Mouse (Mus musculus): ENCODE measurements around the gene Fyb2. TPM values are rescaled to one million over a fixed set of nuclear protein-coding genes. Genes with fewer than 3 reads are reported as not detected.
"Not testable (repeated sequence)": the region's sequence is repeated elsewhere in the genome, so short reads cannot be mapped to it uniquely, and the experiment has no call there.

Gene Fyb2
- total RNA-seq, 1 experiment, result 0.09 TPM

DNA sequence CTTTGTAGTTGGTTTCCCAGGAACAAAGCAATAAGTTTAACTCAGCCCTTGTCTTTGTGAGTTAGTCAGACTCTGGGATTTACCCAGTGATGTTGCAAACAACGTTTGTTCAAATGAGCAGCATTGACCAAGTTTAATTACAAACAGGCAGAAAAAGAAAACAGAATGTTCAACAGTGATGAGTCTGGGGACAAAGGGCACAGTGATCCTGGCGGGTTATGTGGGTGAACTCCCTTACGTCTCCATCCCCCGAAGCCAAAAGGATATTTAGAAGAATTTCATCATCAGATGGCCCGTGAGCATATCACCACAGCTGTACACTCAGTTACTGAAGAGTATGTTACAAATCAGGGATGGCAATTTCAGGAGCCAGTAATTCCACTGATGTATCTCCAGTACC, 86.4 kb downstream of the Fyb2 start:
- in situ Hi-C loops (cut with MboI; ENCODE audit: low sequenced_read_pairs in 2 of 2, unreplicated experiment in 2 of 2), result no loop called here
- H3K9ac ChIP-seq (ENCODE audit: insufficient read depth, low read depth, low read length, poor library complexity, severe bottlenecking), result no peak overlapping the region
- no peaks in the 10 kb centered on the region for H3K36me3 ChIP-seq (ENCODE audit: control insufficient read depth, insufficient read depth, low read length, poor library complexity, severe bottlenecking)
- TF ChIP-seq MAFK (IDR thresholded peaks at IDR 0.05; ENCODE audit: insufficient read depth, low read depth, low read length), result no peak
- no peak for TF ChIP-seq CHD2 (IDR thresholded peaks at IDR 0.05; ENCODE audit: low read depth, low read length)
- no peak for TF ChIP-seq ZC3H11A (IDR thresholded peaks at IDR 0.05; ENCODE audit: borderline replicate concordance, low read depth, low read length)
- TF ChIP-seq ZNF384 (IDR thresholded peaks at IDR 0.05; ENCODE audit: low read depth, low read length), result no peak
- no peak for TF ChIP-seq HCFC1 (IDR thresholded peaks at IDR 0.05; ENCODE audit: borderline replicate concordance, insufficient read depth, low read length)
- no peaks in the 10 kb centered on the region for H3K9me3 ChIP-seq (ENCODE audit: control insufficient read depth, insufficient read depth, low read depth, low read length)
- no peak for DNase-seq (ENCODE audit: low read depth, low spot score)
- no peaks in the 10 kb centered on the region for H3K4me1 ChIP-seq (ENCODE audit: control insufficient read depth in 2 of 2, insufficient read depth in 2 of 2, low read length in 2 of 2, poor library complexity in 1 of 2)
- no peak overlapping the region for H3K27ac ChIP-seq (ENCODE audit: insufficient read depth, low read depth, low read length, poor library complexity, severe bottlenecking)
- H3K4me3 ChIP-seq (ENCODE audit: insufficient read depth in 1 of 2, low read depth in 1 of 2, low read length in 2 of 2, poor library complexity in 1 of 2, severe bottlenecking in 1 of 2), result no peak overlapping the region

- no peak overlapping the region for H3K4me3 ChIP-seq (ENCODE audit: insufficient read depth in 1 of 2, low read depth in 1 of 2, low read length in 2 of 2, poor library complexity in 1 of 2, severe bottlenecking in 1 of 2)
- H3K36me3 ChIP-seq (ENCODE audit: control insufficient read depth, insufficient read depth, low read length, poor library complexity, severe bottlenecking), result no peaks in the 10 kb centered on the region
- no peak for DNase-seq (ENCODE audit: low read depth, low spot score)
- H3K9me3 ChIP-seq (ENCODE audit: control insufficient read depth, insufficient read depth, low read depth, low read length), result no peaks in the 10 kb centered on the region
- no peaks in the 10 kb centered on the region for H3K4me1 ChIP-seq (ENCODE audit: control insufficient read depth in 2 of 2, insufficient read depth in 2 of 2, low read length in 2 of 2, poor library complexity in 1 of 2)
- no peak overlapping the region for H3K27ac ChIP-seq (ENCODE audit: insufficient read depth, low read depth, low read length, poor library complexity, severe bottlenecking)
- in situ Hi-C loops (cut with MboI; ENCODE audit: low sequenced_read_pairs in 2 of 2, unreplicated experiment in 2 of 2), result no loop called here
- no peak for TF ChIP-seq HCFC1 (IDR thresholded peaks at IDR 0.05; ENCODE audit: borderline replicate concordance, insufficient read depth, low read length)
- no peak for TF ChIP-seq CHD2 (IDR thresholded peaks at IDR 0.05; ENCODE audit: low read depth, low read length)
- no peak for TF ChIP-seq MAFK (IDR thresholded peaks at IDR 0.05; ENCODE audit: insufficient read depth, low read depth, low read length)
- no peak for TF ChIP-seq ZC3H11A (IDR thresholded peaks at IDR 0.05; ENCODE audit: borderline replicate concordance, low read depth, low read length)
- no peak for TF ChIP-seq ZNF384 (IDR thresholded peaks at IDR 0.05; ENCODE audit: low read depth, low read length)
- H3K9ac ChIP-seq (ENCODE audit: insufficient read depth, low read depth, low read length, poor library complexity, severe bottlenecking), result no peak overlapping the region
These were observed 88.5 kb downstream of the Fyb2 start for GRCm38 (mm10) chr4:105001736-105002135.

GRCm38 (mm10) chr4:105004135-105004534, 90.9 kb downstream of the Fyb2 start:
- H3K9me3 ChIP-seq (ENCODE audit: control insufficient read depth, insufficient read depth, low read depth, low read length), result no peaks in the 10 kb centered on the region
- no peak overlapping the region for H3K4me3 ChIP-seq (ENCODE audit: insufficient read depth in 1 of 2, low read depth in 1 of 2, low read length in 2 of 2, poor library complexity in 1 of 2, severe bottlenecking in 1 of 2)
- TF ChIP-seq ZC3H11A (IDR thresholded peaks at IDR 0.05; ENCODE audit: borderline replicate concordance, low read depth, low read length) (no peak), HCFC1 (IDR thresholded peaks at IDR 0.05; ENCODE audit: borderline replicate concordance, insufficient read depth, low read length) (no peak), MAFK (IDR thresholded peaks at IDR 0.05; ENCODE audit: insufficient read depth, low read depth, low read length) (no peak), CHD2 (IDR thresholded peaks at IDR 0.05; ENCODE audit: low read depth, low read length) (no peak), ZNF384 (IDR thresholded peaks at IDR 0.05; ENCODE audit: low read depth, low read length) (no peak)
- no peak for DNase-seq (ENCODE audit: low read depth, low spot score)
- H3K27ac ChIP-seq (ENCODE audit: insufficient read depth, low read depth, low read length, poor library complexity, severe bottlenecking), result no peak overlapping the region
- in situ Hi-C loops (cut with MboI; ENCODE audit: low sequenced_read_pairs in 2 of 2, unreplicated experiment in 2 of 2), result no loop called here
- no peaks in the 10 kb centered on the region for H3K36me3 ChIP-seq (ENCODE audit: control insufficient read depth, insufficient read depth, low read length, poor library complexity, severe bottlenecking)
- no peaks in the 10 kb centered on the region for H3K4me1 ChIP-seq (ENCODE audit: control insufficient read depth in 2 of 2, insufficient read depth in 2 of 2, low read length in 2 of 2, poor library complexity in 1 of 2)
- H3K9ac ChIP-seq (ENCODE audit: insufficient read depth, low read depth, low read length, poor library complexity, severe bottlenecking), result no peak overlapping the region

DNA sequence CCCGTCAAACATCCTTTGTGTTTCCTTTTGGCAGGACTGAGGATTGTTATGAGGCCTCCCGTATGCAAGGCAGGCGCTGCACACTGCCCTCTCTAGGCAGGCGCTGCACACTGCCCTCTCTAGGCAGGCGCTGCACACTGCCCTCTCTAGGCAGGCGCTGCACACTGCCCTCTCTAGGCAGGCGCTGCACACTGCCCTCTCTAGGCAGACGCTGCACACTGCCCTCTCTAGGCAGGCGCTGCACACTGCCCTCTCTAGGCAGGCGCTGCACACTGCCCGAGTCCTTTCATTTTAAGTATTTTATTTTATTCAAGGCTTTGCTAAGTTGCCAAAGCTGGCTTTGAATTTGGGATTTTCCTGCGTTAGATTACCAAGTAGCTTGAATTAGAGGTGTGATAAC, 91.4 kb downstream of the Fyb2 start:
- H3K4me3 ChIP-seq (ENCODE audit: insufficient read depth in 1 of 2, low read depth in 1 of 2, low read length in 2 of 2, poor library complexity in 1 of 2, severe bottlenecking in 1 of 2); H3K9me3 ChIP-seq (ENCODE audit: control insufficient read depth, insufficient read depth, low read depth, low read length); H3K9ac ChIP-seq (ENCODE audit: insufficient read depth, low read depth, low read length, poor library complexity, severe bottlenecking); H3K4me1 ChIP-seq (ENCODE audit: control insufficient read depth in 2 of 2, insufficient read depth in 2 of 2, low read length in 2 of 2, poor library complexity in 1 of 2); H3K36me3 ChIP-seq (ENCODE audit: control insufficient read depth, insufficient read depth, low read length, poor library complexity, severe bottlenecking); H3K27ac ChIP-seq (ENCODE audit: insufficient read depth, low read depth, low read length, poor library complexity, severe bottlenecking); in situ Hi-C loops (cut with MboI; ENCODE audit: low sequenced_read_pairs in 2 of 2, unreplicated experiment in 2 of 2): not testable (repeated sequence)
- DNase-seq (ENCODE audit: low read depth, low spot score), result peak; percentile 24

DNA sequence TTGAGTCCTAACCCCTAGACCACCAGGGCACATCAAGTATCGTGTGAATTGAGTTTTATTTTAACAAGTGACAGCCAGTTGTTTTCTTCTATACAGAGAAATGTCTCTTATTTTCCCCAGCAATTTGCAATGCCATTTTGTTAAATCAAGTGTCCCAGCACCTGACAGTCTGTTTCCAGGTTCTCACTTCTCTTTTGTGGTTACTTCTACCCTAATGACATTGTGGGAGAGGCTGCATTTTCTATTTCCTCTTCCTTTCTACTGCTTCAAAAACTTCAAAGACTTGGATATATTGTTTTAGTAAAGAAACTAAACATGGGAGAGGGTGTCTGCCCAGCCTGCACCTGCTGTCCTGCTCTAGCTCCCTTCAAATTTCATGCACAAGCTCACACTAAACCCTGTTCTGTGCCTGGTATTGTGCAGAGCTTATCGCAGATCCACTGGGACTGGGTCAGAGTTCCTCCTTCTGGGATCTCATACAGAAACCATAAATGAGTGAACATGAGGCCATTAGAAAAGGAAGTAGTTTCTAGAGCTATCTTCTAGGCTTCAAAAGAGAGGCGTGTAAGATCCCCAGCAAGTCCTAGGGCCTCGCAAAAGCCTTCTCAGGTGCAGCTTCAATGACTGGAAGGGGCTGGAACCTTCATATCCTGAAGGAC, 94.2 kb downstream of the Fyb2 start:
- Histone ChIP-seq H3K36me3 (ENCODE audit: control insufficient read depth, insufficient read depth, low read length, poor library complexity, severe bottlenecking) (no peaks in the 10 kb centered on the region), H3K9me3 (ENCODE audit: control insufficient read depth, insufficient read depth, low read depth, low read length) (no peaks in the 10 kb centered on the region), H3K27ac (ENCODE audit: insufficient read depth, low read depth, low read length, poor library complexity, severe bottlenecking) (no peak overlapping the region), H3K4me3 (ENCODE audit: insufficient read depth in 1 of 2, low read depth in 1 of 2, low read length in 2 of 2, poor library complexity in 1 of 2, severe bottlenecking in 1 of 2) (no peak overlapping the region), H3K9ac (ENCODE audit: insufficient read depth, low read depth, low read length, poor library complexity, severe bottlenecking) (no peak overlapping the region), H3K4me1 (ENCODE audit: control insufficient read depth in 2 of 2, insufficient read depth in 2 of 2, low read length in 2 of 2, poor library complexity in 1 of 2) (no peaks in the 10 kb centered on the region)
- DNase-seq (ENCODE audit: low read depth, low spot score), result no peak
- in situ Hi-C loops (cut with MboI; ENCODE audit: low sequenced_read_pairs in 2 of 2, unreplicated experiment in 2 of 2), result no loop called here
- no peak for TF ChIP-seq CHD2 (IDR thresholded peaks at IDR 0.05; ENCODE audit: low read depth, low read length)
- no peak for TF ChIP-seq ZNF384 (IDR thresholded peaks at IDR 0.05; ENCODE audit: low read depth, low read length)
- TF ChIP-seq MAFK (IDR thresholded peaks at IDR 0.05; ENCODE audit: insufficient read depth, low read depth, low read length), result no peak
- no peak for TF ChIP-seq HCFC1 (IDR thresholded peaks at IDR 0.05; ENCODE audit: borderline replicate concordance, insufficient read depth, low read length)
- no peak for TF ChIP-seq ZC3H11A (IDR thresholded peaks at IDR 0.05; ENCODE audit: borderline replicate concordance, low read depth, low read length)
